Mouse (Mus musculus): ENCODE measurements around the gene C1qtnf2.
A peak's percentile ranks its signal among the peaks of the same experiment; 100 is the strongest.

C1qtnf2 gene

DNA sequence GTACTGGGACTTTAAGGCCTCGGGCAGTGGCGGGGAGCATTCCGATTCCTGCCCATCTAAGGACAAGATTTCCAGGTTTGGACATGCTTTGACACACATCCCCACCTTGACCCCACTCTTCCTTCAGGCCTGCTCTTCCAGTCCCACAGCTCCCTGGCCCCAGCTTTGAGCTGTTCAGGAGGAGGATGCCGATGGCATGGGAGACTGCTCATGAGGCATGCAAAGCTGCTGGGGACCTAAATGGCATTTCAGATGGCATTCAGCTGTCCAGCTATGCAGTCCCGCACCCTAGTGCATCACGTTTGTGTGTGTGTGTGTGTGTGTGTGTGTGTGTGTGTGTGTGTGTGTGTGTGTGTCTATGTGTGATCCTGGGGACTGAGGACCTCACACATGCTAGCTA is 63.0 kb downstream of the C1qtnf2 start:
- DNase-seq (ENCODE audit: inconsistent ontology term): peak; percentile 50

DNA sequence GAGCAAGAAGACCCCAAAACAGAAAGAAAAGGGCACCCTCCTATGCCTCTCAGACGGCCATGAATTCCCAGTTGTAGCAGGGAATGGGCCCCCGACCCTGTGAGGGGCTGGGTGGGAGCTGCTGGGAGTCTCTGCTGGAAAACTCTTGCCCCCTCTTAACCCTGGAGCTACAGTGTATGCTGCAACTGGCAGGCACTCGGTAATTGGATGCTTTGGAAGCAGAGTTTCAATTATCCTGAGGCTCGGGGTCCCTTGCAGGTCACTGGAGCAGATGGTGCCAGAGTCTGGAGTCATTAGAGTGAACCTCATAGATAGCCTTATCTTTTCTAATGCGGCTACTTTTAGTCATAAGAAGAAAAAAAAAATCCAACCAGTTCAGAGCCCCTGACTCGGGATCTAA is 65.8 kb downstream of the C1qtnf2 start:
- peak; percentile 60 for DNase-seq (ENCODE audit: inconsistent ontology term)

Data from Muller cell, postnatal 12 days (primary cell).